Mouse (Mus musculus): ENCODE measurements at regions not wholly inside any gene's neighbourhood (a gene's known extent, or its start where the extent isn't known, plus 50 kb on each side); places are given as distances from the start of the nearest gene placed in this dataset.

- TF ChIP-seq POLR2A (IDR thresholded peaks at IDR 0.05; ENCODE audit: insufficient read depth, low read depth, low read length), result no peak
- TF ChIP-seq CTCF (IDR thresholded peaks at IDR 0.05; ENCODE audit: insufficient read depth, low read depth, low read length), result no peak
Measured at GRCm38 (mm10) chr5:17021636-17022035, 230.0 kb downstream of the Gm28710 start.
